Mouse (Mus musculus): ENCODE data around the gene Ccdc6. TPM values are rescaled to one million over a fixed set of nuclear protein-coding genes. Genes with fewer than 3 reads are reported as not detected.
A peak's percentile ranks its signal among the peaks of the same experiment; 100 is the strongest.

Gene Ccdc6
- total and polyA plus RNA-seq, 3 experiments = 25.4 to 143 (median 42.0) TPM

- no peak overlapping the region for H3K4me3 ChIP-seq (ENCODE audit: control insufficient read depth in 1 of 2, insufficient read depth in 1 of 2, low read depth in 2 of 2, low read length in 2 of 2)
Measured at GRCm38 (mm10) chr10:70091876-70092462, 5.0 kb upstream of the Ccdc6 start.

GRCm38 (mm10) chr10:70093782-70094181, 3.1 kb upstream of the Ccdc6 start:
- Histone ChIP-seq H3K27ac (ENCODE audit: control insufficient read depth, low read depth, low read length) (no peak overlapping the region), H3K4me3 (ENCODE audit: control insufficient read depth in 1 of 2, insufficient read depth in 1 of 2, low read depth in 2 of 2, low read length in 2 of 2) (no peak overlapping the region), H3K36me3 (ENCODE audit: control insufficient read depth in 1 of 2, insufficient read depth in 2 of 2, low read length in 2 of 2) (peaks cover 0 to 11% of the 10 kb centered on the region in 2 experiments; a peak in 2 of 4 replicates), H3K9me3 (replicated peaks; ENCODE audit: insufficient read depth, low read length) (no peaks in the 10 kb centered on the region), H3K9ac (ENCODE audit: control insufficient read depth, low read depth, low read length, poor library complexity, severe bottlenecking) (no peak overlapping the region), H3K27me3 (ENCODE audit: control insufficient read depth in 1 of 2, insufficient read depth in 2 of 2, low read length in 2 of 2) (no peaks in the 10 kb centered on the region), H3K4me1 (ENCODE audit: control insufficient read depth in 1 of 2, insufficient read depth in 2 of 2, low read length in 2 of 2) (peaks cover 6 to 14% of the 10 kb centered on the region in 2 experiments), H3K79me2 (ENCODE audit: control insufficient read depth, insufficient read depth, low read length, poor library complexity) (peaks cover 20% of the 10 kb centered on the region)
- TF ChIP-seq GATA1 (IDR thresholded peaks at IDR 0.05; ENCODE audit: low read depth, low read length) (peak; percentile 63), NELFE (IDR thresholded peaks at IDR 0.05; ENCODE audit: low read depth, low read length) (no peak), E2F4 (IDR thresholded peaks at IDR 0.05; ENCODE audit: borderline replicate concordance, low read depth, low read length) (no peak), SMC3 (IDR thresholded peaks at IDR 0.05; ENCODE audit: low read depth, low read length) (no peak), TCF12 (IDR thresholded peaks at IDR 0.05; ENCODE audit: low read depth, low read length) (peak; percentile 81), HCFC1 (IDR thresholded peaks at IDR 0.05; ENCODE audit: low read depth, low read length) (no peak), RAD21 (IDR thresholded peaks at IDR 0.05; ENCODE audit: low read depth, low read length) (no peak), UBTF (IDR thresholded peaks at IDR 0.05; ENCODE audit: borderline replicate concordance, insufficient read depth, low read depth, low read length) (no peak), ZKSCAN1 (IDR thresholded peaks at IDR 0.05; ENCODE audit: low read depth, low read length) (no peak), ZMIZ1 (IDR thresholded peaks at IDR 0.05; ENCODE audit: low read depth, low read length) (no peak), EP300 (IDR thresholded peaks at IDR 0.05; ENCODE audit: low read depth in 1 of 2, low read length in 2 of 2) (peak; percentile 42 to 62), MAFK (IDR thresholded peaks at IDR 0.05; ENCODE audit: borderline replicate concordance, low read depth, low read length) (no peak), ZC3H11A (IDR thresholded peaks at IDR 0.05; ENCODE audit: low read depth, low read length) (peak; percentile 11; the same call in 1 of the 2 replicates), GABPA (IDR thresholded peaks at IDR 0.05; ENCODE audit: low read depth, low read length) (no peak), SIN3A (IDR thresholded peaks at IDR 0.05; ENCODE audit: low read length) (peak; percentile 78), POLR2A (IDR thresholded peaks at IDR 0.05; ENCODE audit: control insufficient read depth in 1 of 2, insufficient read depth in 1 of 2, low read depth in 1 of 2, low read length in 2 of 2, poor library complexity in 1 of 2) (no peak), TAL1 (IDR thresholded peaks at IDR 0.05; ENCODE audit: low read length) (peak; percentile 32), MXI1 (IDR thresholded peaks at IDR 0.05; ENCODE audit: low read depth, low read length) (peak; percentile 62), ETS1 (IDR thresholded peaks at IDR 0.05; ENCODE audit: low read depth, low read length) (peak; percentile 96), MAZ (IDR thresholded peaks at IDR 0.05; ENCODE audit: low read depth, low read length) (no peak)
- peak; percentile 45 for DNase-seq (ENCODE audit: low read depth, low spot score)

More at GRCm38 (mm10) chr10:70091876-70092462, 5.0 kb upstream of the Ccdc6 start:
- H3K79me2 ChIP-seq (ENCODE audit: control insufficient read depth, insufficient read depth, low read length, poor library complexity) = peaks cover 3% of the 10 kb centered on the region; the same call in 1 of the 2 replicates
- H3K4me1 ChIP-seq (ENCODE audit: control insufficient read depth in 1 of 2, insufficient read depth in 2 of 2, low read length in 2 of 2) = peaks cover 6% of the 10 kb centered on the region in 2 experiments
- H3K9ac ChIP-seq (ENCODE audit: control insufficient read depth, low read depth, low read length, poor library complexity, severe bottlenecking) = no peak overlapping the region
- TF ChIP-seq POLR2AphosphoS2 (IDR thresholded peaks at IDR 0.05; ENCODE audit: low read length) (no peak), SMC3 (IDR thresholded peaks at IDR 0.05; ENCODE audit: low read depth, low read length) (no peak), CHD2 (IDR thresholded peaks at IDR 0.05; ENCODE audit: low read length) (no peak), MYC (IDR thresholded peaks at IDR 0.05; ENCODE audit: low read depth, low read length) (no peak), E2F4 (IDR thresholded peaks at IDR 0.05; ENCODE audit: borderline replicate concordance, low read depth, low read length) (no peak), MYB (IDR thresholded peaks at IDR 0.05; ENCODE audit: low read depth, low read length) (no peak), HCFC1 (IDR thresholded peaks at IDR 0.05; ENCODE audit: low read depth, low read length) (no peak), JUND (IDR thresholded peaks at IDR 0.05; ENCODE audit: low read depth, low read length) (no peak), NELFE (IDR thresholded peaks at IDR 0.05; ENCODE audit: low read depth, low read length) (no peak)
- H3K27ac ChIP-seq (ENCODE audit: control insufficient read depth, low read depth, low read length) = no peak overlapping the region
- H3K27me3 ChIP-seq (ENCODE audit: control insufficient read depth in 1 of 2, insufficient read depth in 2 of 2, low read length in 2 of 2) = no peaks in the 10 kb centered on the region
- H3K36me3 ChIP-seq (ENCODE audit: control insufficient read depth in 1 of 2, insufficient read depth in 2 of 2, low read length in 2 of 2) = peaks cover 0 to 8% of the 10 kb centered on the region in 2 experiments; a peak in 2 of 4 replicates
- DNase-seq (ENCODE audit: low read depth, low spot score) = no peak
- no peaks in the 10 kb centered on the region for H3K9me3 ChIP-seq (replicated peaks; ENCODE audit: insufficient read depth, low read length)
